Mouse (Mus musculus) MEL-GATA-1-ER (cell line): ENCODE measurements around the gene Ogfrl1.
"Not testable (repeated sequence)": the region's sequence is repeated elsewhere in the genome, so short reads cannot be mapped to it uniquely, and the experiment has no call there.

Source experiments
- DNase-seq: peaks from one replicate; pipeline ENCODE4 v3.0.0-alpha.2; 2012; ENCODE audit warnings: low read depth; ENCODE audit errors: extremely low read depth

The Ogfrl1 gene

DNA sequence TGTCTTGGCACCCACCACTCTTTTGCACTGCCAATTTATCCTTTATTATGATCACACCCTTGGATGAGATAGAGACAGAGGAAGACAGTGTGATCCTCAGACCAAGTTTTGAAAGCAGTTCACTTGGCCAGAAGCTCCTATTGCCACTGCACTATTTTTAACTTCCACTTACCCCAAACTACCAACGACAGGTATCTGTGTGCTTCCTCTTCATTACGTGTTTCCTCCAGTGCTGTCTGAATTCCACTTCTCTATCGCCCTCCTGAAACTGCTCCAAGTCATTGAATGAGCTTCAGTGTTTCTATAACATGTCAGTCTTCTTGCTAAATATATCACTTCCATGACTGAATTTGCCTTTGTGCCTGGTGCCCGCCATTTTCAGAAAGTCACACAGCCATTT is at the start of gene Ogfrl1:
Ogfrl1 (minus strand) TSS at position 150 of the 400 bp plus-strand sequence.
- no peak for DNase-seq

DNA sequence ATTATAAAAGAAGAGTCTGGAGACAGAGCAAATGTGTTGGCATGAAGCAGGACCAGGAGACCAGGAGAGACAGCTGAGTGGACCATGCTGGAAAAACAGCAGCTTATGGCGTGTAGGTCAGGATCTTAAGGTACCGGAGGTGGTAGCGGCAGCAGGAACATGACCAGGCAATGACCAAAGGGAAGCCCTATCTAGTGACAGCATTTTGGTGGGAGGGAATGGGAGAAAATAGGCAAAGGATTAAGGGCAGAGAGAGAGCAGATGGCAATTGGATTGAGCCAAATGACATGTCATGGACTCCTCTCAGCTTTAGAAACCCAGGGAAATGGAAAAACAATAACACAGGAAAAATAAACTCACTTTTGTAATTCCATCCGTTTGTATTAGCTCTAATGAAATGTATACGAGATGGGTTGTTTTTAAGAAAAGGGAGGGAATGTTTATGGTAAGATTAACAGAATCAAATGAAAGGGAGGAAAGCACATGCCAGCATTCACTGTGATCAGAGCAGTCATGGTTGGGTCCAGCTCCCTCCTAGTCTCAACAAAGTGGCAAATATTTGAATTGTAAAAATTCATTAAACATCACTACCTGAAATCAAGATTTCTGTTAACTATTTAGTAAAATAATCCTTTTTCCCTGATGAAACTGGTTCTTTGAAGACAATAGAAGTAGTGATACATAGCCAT is 48.3 kb upstream of the Ogfrl1 start:
- no peak for DNase-seq

GRCm38 (mm10) chr1:23433612-23434011 is 36.0 kb upstream of the Ogfrl1 start:
- no peak for DNase-seq

- DNase-seq = no peak
Observed at GRCm38 (mm10) chr1:23426447-23426846, 28.9 kb upstream of the Ogfrl1 start.

- DNase-seq = peak; percentile 43
Observed at GRCm38 (mm10) chr1:23418941-23419340, 21.4 kb upstream of the Ogfrl1 start.

DNA sequence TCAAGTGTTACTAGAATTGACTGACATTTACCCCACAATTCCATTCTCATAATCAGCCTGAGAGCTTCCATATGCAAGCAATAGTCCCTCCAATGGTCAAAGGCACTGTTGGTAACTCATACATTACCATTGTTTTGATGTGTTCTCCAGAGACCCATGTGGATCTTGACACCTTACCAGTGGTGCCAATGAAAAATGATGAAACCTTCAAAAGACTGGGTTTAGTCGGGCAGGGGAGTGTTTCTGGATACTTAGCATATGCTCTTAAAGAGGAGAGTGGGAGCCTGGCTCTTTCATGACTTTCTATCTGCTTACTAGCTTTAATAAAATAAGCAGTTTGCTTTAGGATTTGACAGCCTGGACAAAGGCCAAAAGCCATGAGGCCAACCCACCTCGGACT is 20.5 kb upstream of the Ogfrl1 start:
- no peak for DNase-seq

- DNase-seq = no peak
Observed at GRCm38 (mm10) chr1:23417562-23417961, 20.0 kb upstream of the Ogfrl1 start.

DNA sequence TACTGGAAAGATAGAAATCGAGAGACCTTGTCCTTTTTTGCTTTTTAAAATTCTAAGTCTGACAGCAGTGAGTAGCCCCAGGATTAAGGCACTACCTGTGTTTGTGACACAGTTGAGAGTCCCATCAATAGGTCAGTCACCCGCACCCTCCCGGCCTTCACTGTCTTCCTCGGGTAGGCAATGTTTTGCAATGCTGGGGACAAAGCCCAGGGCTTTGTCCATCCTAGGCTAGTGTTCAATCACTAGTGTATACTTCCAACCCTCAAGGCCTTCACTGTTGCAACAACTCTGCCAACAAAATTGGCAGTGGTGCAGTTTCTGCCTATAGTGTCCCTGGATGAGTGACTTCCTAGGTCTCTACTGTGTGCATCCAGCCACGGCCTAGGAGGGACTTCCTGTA is 14.0 kb upstream of the Ogfrl1 start:
- no peak for DNase-seq

- no peak for DNase-seq
Observed at GRCm38 (mm10) chr1:23409960-23410359, 12.4 kb upstream of the Ogfrl1 start.

GRCm38 (mm10) chr1:23402401-23402800 is 4.8 kb upstream of the Ogfrl1 start:
- DNase-seq = no peak

GRCm38 (mm10) chr1:23399552-23399951 is 2.0 kb upstream of the Ogfrl1 start:
- no peak for DNase-seq

DNA sequence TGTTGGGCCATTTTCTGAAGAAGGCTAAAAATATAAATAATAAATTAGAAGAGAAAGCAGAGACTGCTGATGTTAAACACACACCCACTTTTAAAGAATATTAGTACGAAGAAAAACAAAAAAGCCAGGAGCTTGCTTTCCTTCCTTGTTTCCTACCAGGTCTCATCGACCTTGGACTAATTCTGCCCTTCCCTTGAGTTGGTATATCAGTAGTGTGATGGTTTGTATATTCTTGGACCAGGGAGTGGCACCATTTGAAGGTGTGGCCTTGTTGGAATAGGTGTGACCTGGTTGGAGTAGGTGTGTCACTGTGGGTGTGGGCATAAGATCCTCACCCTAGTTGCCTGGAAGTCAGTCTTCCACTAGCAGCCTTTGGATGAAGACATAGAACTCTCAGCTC is 3.2 kb downstream of the Ogfrl1 start:
- DNase-seq = not testable (repeated sequence)

DNA sequence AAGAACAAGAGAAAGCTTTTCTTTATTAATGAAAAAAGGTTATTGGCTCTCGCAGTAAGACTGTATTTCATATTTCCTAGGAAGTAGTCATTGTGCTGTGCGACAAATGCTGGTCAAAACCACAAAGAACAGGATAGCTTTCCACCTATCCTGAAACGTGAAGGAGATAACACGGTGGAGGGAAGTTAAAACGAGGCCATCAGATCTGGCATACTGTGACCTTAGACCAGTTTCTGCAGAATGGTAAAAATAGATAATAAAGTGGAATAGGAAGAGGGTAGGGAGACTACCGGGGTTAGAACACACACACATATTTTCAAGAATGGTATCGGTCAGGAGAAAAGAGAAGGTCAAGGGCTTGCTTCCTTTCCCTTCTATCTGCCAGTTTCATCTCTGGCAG is 5.8 kb downstream of the Ogfrl1 start:
- DNase-seq = no peak

- DNase-seq = no peak
Observed at GRCm38 (mm10) chr1:23384326-23384725, 13.2 kb downstream of the Ogfrl1 start.

DNA sequence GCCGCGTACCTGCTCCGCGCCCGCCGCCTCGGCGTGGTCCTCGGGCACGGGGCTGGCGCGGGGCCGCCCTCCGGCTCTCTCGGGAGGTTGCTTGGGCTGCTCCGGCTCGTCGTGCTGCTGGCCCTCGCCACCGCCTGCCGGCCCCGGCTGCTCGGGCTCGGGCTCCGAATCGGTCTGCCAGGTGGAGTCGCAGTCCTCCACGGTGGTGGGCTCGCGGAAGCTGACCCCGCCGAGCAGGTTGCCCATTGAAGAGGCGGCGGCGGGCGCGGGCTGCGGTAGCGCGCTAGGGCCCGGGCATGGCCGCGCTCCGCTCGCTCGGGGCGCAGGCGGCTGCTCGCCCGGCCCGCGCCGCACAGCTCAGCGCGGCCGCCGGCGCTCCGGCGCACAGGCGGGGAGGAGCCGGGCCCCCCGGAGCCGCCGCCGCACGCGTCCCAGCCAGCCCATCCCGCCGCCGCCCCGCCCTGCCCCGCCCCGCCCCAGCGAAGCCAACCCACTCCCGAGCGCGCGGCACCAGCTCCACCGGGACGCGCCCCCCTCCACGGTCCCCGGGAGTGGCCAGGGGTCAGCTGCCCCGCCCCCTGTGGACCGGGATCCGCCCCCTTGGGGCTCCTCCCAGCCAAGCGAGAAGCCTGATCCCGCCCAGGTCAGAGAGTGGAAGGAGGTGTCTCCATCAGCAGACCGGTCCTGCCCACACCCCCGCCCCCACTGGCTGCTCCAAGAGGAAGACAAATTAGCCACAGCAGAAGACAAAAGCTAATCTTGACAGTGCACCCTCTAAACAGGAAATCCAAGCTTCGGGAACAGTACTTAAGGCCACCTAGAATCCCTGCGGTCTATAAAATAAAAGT is 14.5 kb downstream of the Ogfrl1 start:
- DNase-seq = peak; percentile 91

GRCm38 (mm10) chr1:23382461-23382805 is 15.1 kb downstream of the Ogfrl1 start:
- no peak for DNase-seq

DNA sequence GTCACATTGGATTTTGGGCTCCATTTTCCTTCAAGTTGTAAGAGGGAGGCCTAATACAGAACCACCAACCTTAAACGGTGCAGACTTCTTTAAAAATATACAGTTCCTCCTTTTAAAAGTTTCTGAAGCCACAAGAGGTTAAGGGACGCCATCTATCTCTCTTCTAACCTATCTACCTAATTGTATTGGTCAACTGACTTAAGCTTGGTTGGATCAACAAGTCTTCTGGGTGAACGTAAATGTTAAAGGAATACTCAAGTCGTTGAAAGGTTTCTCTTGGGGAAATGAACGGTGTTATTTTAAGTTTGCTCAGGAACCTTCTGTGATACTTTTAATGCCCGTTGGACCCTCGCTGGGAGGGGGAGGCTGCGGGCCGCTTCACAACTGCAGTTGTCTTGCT is 15.5 kb downstream of the Ogfrl1 start:
- DNase-seq = peak; percentile 45

DNA sequence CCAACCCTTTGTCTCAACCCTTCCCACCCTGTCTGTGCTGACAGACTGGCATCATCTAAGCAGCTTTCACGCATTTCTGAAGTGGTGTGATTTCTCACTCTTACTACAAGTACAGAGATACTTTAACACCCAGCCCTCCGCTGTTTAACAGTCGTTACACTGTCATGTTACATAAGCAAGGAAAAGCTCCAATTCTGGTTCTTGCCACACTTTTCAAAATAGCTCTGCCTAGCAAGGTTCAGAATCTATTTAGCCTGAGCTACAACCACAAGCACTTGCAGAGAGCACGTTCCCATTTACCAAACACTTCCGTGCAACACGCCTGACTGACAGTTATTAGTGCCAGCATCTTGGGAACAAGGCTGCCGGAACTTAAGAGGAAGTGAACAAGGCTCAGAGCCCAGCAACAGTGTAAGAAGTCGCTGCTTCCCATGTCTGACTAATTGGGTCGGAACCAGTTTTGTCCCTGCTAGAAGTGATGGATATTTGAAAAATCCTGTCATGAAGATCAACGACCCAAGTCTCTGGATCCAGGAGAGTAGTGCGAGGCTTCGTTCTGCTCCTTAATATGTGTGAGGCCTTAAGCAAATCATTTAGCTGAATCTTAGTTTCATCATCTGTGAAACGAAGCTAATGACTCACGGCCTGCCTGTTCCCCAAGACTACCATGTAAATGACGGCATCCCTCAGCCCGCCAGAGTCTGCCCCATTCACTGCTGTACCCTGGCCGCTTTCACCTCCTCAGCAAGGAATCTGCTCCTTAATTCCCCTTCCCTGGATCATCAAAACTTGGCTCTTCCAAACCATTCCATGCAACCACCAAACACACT is 17.4 kb downstream of the Ogfrl1 start:
- no peak for DNase-seq

- no peak for DNase-seq
Observed at GRCm38 (mm10) chr1:23379321-23379720, 18.3 kb downstream of the Ogfrl1 start.

- no peak for DNase-seq
Observed at GRCm38 (mm10) chr1:23377572-23377971, 20.0 kb downstream of the Ogfrl1 start.

GRCm38 (mm10) chr1:23374156-23374555 is 23.4 kb downstream of the Ogfrl1 start:
- DNase-seq = no peak

DNA sequence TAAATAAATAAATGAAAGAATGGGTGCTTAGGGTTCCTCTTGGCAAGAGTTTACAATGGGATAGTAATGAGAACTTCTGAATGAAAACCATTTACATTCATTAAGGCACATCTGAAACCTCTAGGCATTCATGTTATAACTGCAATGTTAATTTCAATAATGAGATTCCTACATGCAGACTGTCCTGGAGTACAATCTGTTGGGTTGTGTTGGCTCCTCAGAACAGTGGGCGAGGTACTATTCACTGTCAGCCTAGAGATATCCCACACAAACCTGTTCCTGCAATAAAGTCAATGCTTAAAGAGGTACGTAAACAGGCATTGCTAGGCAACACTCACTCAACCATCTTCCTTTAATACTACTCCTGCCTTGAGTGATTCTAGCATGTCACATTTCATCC is 32.0 kb downstream of the Ogfrl1 start:
- DNase-seq = no peak
